Mouse (Mus musculus) E14TG2a.4 (cell line): ENCODE measurements at regions not wholly inside any gene's neighbourhood (a gene's known extent, or its start where the extent isn't known, plus 50 kb on each side); places are given as distances from the start of the nearest gene placed in this dataset.

Experiments used
- CTCF ChIP-seq: conservative IDR thresholded peaks from 2 replicates; pipeline ENCODE4 v1.5.1; 2014; ENCODE audit warnings: low read length
- NANOG ChIP-seq: IDR thresholded peaks from 2 replicates; pipeline ENCODE4 v1.6.1; 2014; ENCODE audit warnings: borderline replicate concordance, low read length, mixed read lengths
- POU5F1 ChIP-seq: IDR thresholded peaks from 2 replicates; pipeline ENCODE4 v1.6.1; 2014; ENCODE audit warnings: low read length, borderline replicate concordance

DNA sequence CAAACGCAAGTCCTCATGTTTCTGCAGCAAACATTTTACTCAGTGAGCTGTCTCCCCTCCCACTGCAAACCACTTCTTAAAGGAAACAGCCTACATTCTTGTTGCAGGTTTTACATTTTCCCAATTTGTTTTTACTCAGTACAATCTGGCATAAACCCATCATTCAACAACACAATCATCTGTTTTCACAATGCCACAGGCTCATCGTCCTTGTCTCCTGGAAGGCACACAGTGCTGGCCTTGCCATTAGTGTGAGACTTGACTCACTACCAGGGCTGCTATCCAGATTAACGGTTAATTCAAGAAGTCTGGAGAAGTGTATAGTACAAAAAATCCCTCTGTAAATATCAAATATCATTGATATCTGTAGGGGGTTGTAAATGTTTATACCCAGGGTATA, 2006.3 kb upstream of the 5930422O12Rik start:
- TF ChIP-seq CTCF (no peak), NANOG (no peak), POU5F1 (no peak)
